Mouse (Mus musculus): ENCODE data around the gene Lrrc56. TPM values are rescaled to one million over a fixed set of nuclear protein-coding genes. Genes with fewer than 3 reads are reported as not detected.

Lrrc56 gene
- polyA plus RNA-seq (2016; fragmentation: Nextera tagmentation; extraction: Ambion mirVana), result 12.1 and 13.4 TPM in 2 replicates

GRCm38 (mm10) chr7:141193948-141194347 lies at the start of gene Lrrc56, which contains the start of gene Hras:
Gene Lrrc56 (plus strand): TSS chr7:141194157.
Gene Hras (minus strand): TSS chr7:141194005.
- 0% methylated on average over 27 of the region's 39 CpGs for WGBS
- peak; percentile 90 for ATAC-seq (ENCODE audit: insufficient number of reproducible peaks, insufficient read depth, low FRiP score, low TSS enrichment)

DNA sequence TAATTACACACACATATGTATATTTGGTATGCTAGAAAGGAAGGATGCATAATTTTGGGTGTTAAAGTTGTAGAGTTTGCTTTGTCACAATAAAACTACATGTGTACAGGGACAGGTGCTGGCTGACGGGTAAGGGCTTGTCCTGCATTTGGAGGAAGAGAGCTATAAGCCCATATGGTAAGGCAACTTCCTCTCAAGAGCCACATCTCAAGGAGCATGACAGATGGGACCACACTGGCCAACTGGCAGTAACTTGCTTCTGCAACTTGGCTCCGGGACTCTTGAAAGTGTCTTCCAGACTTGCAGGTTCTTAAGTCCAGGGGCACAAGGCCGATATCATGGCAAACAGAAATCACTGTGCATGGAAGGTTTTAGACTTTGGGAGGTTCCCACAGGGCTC lies 49.3 kb upstream of the Lrrc56 start:
- H3K27ac ChIP-seq, result no peak overlapping the region
- no peaks in the 10 kb centered on the region for H3K9me3 ChIP-seq
- no peak for ATAC-seq (ENCODE audit: insufficient number of reproducible peaks, insufficient read depth, low FRiP score, low TSS enrichment)
- H3K9ac ChIP-seq, result no peak overlapping the region
- 95% methylated on average over 3 of the region's 3 CpGs for WGBS
- no peaks in the 10 kb centered on the region for H3K27me3 ChIP-seq
- no peak overlapping the region for H3K4me2 ChIP-seq (replicated peaks)
- peaks cover 39% of the 10 kb centered on the region for H3K36me3 ChIP-seq
- no peaks in the 10 kb centered on the region for H3K4me1 ChIP-seq
- H3K4me3 ChIP-seq, result no peak overlapping the region

More at GRCm38 (mm10) chr7:141193948-141194347, at the start of gene Lrrc56, which contains the start of gene Hras:
- H3K27ac ChIP-seq, result peak within 1 kb of the TSS; percentile 86
- H3K9me3 ChIP-seq, result no peaks in the 10 kb centered on the region
- peak within 1 kb of the TSS; percentile 95 for H3K4me2 ChIP-seq (replicated peaks)
- peak within 1 kb of the TSS; percentile 89 for H3K4me3 ChIP-seq
- no peaks in the 10 kb centered on the region for H3K27me3 ChIP-seq
- H3K9ac ChIP-seq, result peak within 1 kb of the TSS; percentile 92
- H3K36me3 ChIP-seq, result peaks cover 33% of the 10 kb centered on the region
- H3K4me1 ChIP-seq, result peaks cover 21% of the 10 kb centered on the region

DNA sequence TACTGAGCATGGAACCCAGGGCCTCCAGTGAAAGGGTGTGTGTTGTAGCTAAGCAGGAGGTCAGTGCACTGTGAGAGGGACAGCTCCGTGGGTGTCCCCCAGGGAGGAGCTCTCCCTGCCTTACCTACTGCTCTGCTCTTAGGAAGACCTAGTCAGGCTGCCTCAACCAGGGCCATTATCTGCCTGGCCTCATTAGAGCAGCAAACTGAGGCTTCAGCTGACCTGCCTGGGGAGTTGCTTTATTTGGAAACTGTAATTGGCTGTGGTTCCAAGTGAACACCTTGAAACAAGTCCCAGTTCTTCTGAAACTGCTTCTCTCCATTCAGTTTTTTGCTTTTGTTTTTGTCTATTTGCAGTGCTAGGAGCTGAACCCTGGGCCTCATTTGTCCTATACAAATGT lies 48.6 kb upstream of the Lrrc56 start:
- Histone ChIP-seq H3K9me3 (no peaks in the 10 kb centered on the region), H3K9ac (no peak overlapping the region), H3K27ac (no peak overlapping the region), H3K36me3 (peaks cover 38% of the 10 kb centered on the region), H3K27me3 (no peaks in the 10 kb centered on the region), H3K4me2 (replicated peaks) (no peak overlapping the region), H3K4me1 (no peaks in the 10 kb centered on the region), H3K4me3 (no peak overlapping the region)
- WGBS, result 76% methylated on average over 1 of the region's 1 CpGs
- ATAC-seq (ENCODE audit: insufficient number of reproducible peaks, insufficient read depth, low FRiP score, low TSS enrichment), result no peak

GRCm38 (mm10) chr7:141146043-141146595 lies 47.8 kb upstream of the Lrrc56 start:
- Histone ChIP-seq H3K36me3 (peaks cover 42% of the 10 kb centered on the region), H3K9me3 (no peaks in the 10 kb centered on the region), H3K4me3 (no peak overlapping the region), H3K4me1 (no peaks in the 10 kb centered on the region), H3K9ac (no peak overlapping the region), H3K27me3 (no peaks in the 10 kb centered on the region), H3K27ac (no peak overlapping the region), H3K4me2 (replicated peaks) (no peak overlapping the region)
- no peak for ATAC-seq (ENCODE audit: insufficient number of reproducible peaks, insufficient read depth, low FRiP score, low TSS enrichment)
- 92% methylated on average over 12 of the region's 12 CpGs for WGBS

DNA sequence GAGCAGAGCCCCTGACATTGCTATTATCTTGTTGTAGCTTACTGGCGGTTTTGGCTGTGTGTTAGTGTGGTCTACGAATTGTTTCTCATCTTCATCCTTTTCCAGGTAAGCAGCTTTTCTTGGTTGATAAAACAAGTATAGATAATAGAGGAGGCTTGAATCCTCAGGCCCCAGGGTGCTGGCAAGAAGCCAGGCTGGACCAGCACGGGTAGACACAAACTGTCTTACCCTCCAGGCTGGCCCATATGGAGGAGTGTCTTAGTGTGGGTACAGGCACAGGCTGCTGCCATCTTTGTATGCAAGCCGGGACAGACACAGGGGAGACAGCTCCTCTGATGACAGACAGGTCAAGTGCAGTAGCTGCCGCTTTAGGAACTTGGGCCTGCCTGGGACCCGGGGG lies 46.9 kb upstream of the Lrrc56 start:
- Histone ChIP-seq H3K4me3 (no peak overlapping the region), H3K9me3 (no peaks in the 10 kb centered on the region), H3K9ac (no peak overlapping the region), H3K4me2 (replicated peaks) (no peak overlapping the region), H3K27ac (no peak overlapping the region), H3K4me1 (no peaks in the 10 kb centered on the region), H3K36me3 (peaks cover 52% of the 10 kb centered on the region), H3K27me3 (no peaks in the 10 kb centered on the region)
- no peak for ATAC-seq (ENCODE audit: insufficient number of reproducible peaks, insufficient read depth, low FRiP score, low TSS enrichment)
- WGBS, result 85% methylated on average over 6 of the region's 6 CpGs

- Histone ChIP-seq H3K4me2 (replicated peaks) (no peak overlapping the region), H3K36me3 (peaks cover 60% of the 10 kb centered on the region), H3K4me3 (no peak overlapping the region), H3K4me1 (no peaks in the 10 kb centered on the region), H3K9me3 (no peaks in the 10 kb centered on the region), H3K9ac (no peak overlapping the region), H3K27ac (no peak overlapping the region), H3K27me3 (no peaks in the 10 kb centered on the region)
- no peak for ATAC-seq (ENCODE audit: insufficient number of reproducible peaks, insufficient read depth, low FRiP score, low TSS enrichment)
- WGBS, result 76% methylated on average over 4 of the region's 4 CpGs
Measured at GRCm38 (mm10) chr7:141148639-141149038, 45.3 kb upstream of the Lrrc56 start.

DNA sequence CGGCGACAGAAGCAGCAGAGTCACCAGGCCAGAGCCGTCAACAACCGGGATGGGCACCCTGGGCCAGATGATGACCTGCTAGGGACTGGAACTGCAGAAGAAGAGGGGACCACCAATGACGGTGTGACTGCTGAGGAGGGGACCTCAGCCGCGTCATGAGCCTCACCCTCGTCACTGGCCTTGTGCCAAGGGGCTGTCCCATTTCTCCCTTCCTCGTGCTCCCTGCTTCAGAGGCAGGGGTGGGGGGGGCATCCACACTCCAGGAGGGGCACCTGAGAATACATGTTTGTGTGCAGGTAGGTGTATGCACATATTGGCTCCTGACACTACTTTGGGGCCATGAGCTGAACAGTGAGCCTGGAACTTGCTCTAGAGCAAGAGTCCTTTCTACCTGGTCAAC lies 38.6 kb upstream of the Lrrc56 start:
- ATAC-seq (ENCODE audit: insufficient number of reproducible peaks, insufficient read depth, low FRiP score, low TSS enrichment), result no peak
- Histone ChIP-seq H3K9me3 (no peaks in the 10 kb centered on the region), H3K4me2 (replicated peaks) (no peak overlapping the region), H3K36me3 (peaks cover 74% of the 10 kb centered on the region), H3K9ac (no peak overlapping the region), H3K4me1 (no peaks in the 10 kb centered on the region), H3K27ac (no peak overlapping the region), H3K4me3 (no peak overlapping the region), H3K27me3 (no peaks in the 10 kb centered on the region)
- 86% methylated on average over 9 of the region's 9 CpGs for WGBS

GRCm38 (mm10) chr7:141164397-141164796 lies 29.6 kb upstream of the Lrrc56 start:
- H3K4me3 ChIP-seq, result no peak overlapping the region
- no peaks in the 10 kb centered on the region for H3K9me3 ChIP-seq
- no peak overlapping the region for H3K9ac ChIP-seq
- peaks cover 16% of the 10 kb centered on the region for H3K4me1 ChIP-seq
- WGBS, result 96% methylated on average over 7 of the region's 7 CpGs
- no peak for ATAC-seq (ENCODE audit: insufficient number of reproducible peaks, insufficient read depth, low FRiP score, low TSS enrichment)
- no peak overlapping the region for H3K27ac ChIP-seq
- H3K27me3 ChIP-seq, result no peaks in the 10 kb centered on the region
- peaks cover 65% of the 10 kb centered on the region for H3K36me3 ChIP-seq
- no peak overlapping the region for H3K4me2 ChIP-seq (replicated peaks)

DNA sequence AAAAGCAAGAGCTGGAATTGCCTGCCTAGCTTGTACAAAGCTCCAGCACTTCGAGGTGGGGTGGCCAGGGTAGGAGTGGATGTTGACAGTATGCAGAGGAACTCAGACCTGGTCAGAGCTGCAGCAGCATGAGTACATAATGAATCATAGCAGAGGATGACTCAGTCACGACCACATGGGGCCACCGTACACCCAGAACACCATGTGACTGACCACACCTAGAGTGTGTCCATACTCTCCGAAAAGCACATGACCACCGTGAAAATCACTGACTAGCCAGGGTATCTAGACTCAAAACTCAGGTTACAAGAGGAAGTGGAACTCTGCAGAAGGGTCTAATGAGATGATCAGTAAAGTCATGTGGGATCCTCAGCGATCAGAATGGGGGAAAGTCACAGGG lies 29.1 kb upstream of the Lrrc56 start:
- 86% methylated on average over 6 of the region's 6 CpGs for WGBS
- H3K27ac ChIP-seq, result no peak overlapping the region
- no peaks in the 10 kb centered on the region for H3K9me3 ChIP-seq
- H3K4me1 ChIP-seq, result peaks cover 16% of the 10 kb centered on the region
- no peak overlapping the region for H3K4me2 ChIP-seq (replicated peaks)
- H3K36me3 ChIP-seq, result peaks cover 61% of the 10 kb centered on the region
- H3K4me3 ChIP-seq, result no peak overlapping the region
- no peak for ATAC-seq (ENCODE audit: insufficient number of reproducible peaks, insufficient read depth, low FRiP score, low TSS enrichment)
- no peaks in the 10 kb centered on the region for H3K27me3 ChIP-seq
- no peak overlapping the region for H3K9ac ChIP-seq

GRCm38 (mm10) chr7:141167901-141168517 lies 25.9 kb upstream of the Lrrc56 start:
- 15% methylated on average over 7 of the region's 7 CpGs for WGBS
- Histone ChIP-seq H3K4me3 (peak overlapping the region; percentile 48), H3K36me3 (peaks cover 31% of the 10 kb centered on the region), H3K27me3 (no peaks in the 10 kb centered on the region), H3K27ac (peak overlapping the region; percentile 64; the same call in 1 of the 2 replicates), H3K4me1 (peaks cover 18% of the 10 kb centered on the region), H3K9ac (peak overlapping the region; percentile 73), H3K9me3 (no peaks in the 10 kb centered on the region), H3K4me2 (replicated peaks) (peak overlapping the region; percentile 74)
- ATAC-seq (ENCODE audit: insufficient number of reproducible peaks, insufficient read depth, low FRiP score, low TSS enrichment), result no peak

DNA sequence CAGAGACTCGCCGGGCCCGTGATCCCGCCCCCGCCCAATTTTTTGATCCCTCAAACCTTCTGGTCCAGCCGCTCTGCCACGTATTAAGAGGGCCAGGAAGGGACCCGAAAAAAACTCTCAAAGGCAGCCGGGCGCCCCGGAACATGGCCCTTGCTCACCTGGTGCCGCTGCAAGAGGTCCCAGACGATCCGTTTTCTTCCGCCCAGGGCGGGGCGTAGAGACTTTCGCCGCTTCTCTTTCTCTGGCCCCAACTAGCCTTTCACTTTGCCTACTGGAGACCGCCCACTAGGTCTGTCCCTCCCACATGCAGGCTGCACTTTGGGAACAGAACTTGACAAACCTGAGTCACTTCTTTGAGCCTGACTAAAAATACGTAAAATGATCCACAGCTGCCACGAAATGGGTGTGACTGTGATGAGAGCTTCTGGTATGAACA lies 25.4 kb upstream of the Lrrc56 start:
- H3K27me3 ChIP-seq, result no peaks in the 10 kb centered on the region
- H3K4me2 ChIP-seq (replicated peaks), result peak overlapping the region; percentile 74
- 1% methylated on average over 22 of the region's 22 CpGs for WGBS
- peaks cover 23% of the 10 kb centered on the region for H3K4me1 ChIP-seq
- H3K9me3 ChIP-seq, result no peaks in the 10 kb centered on the region
- ATAC-seq (ENCODE audit: insufficient number of reproducible peaks, insufficient read depth, low FRiP score, low TSS enrichment), result no peak
- peak overlapping the region; percentile 48 for H3K4me3 ChIP-seq
- peak overlapping the region; percentile 73 for H3K9ac ChIP-seq
- peak overlapping the region; percentile 64; the same call in 1 of the 2 replicates for H3K27ac ChIP-seq
- H3K36me3 ChIP-seq, result peaks cover 25% of the 10 kb centered on the region

DNA sequence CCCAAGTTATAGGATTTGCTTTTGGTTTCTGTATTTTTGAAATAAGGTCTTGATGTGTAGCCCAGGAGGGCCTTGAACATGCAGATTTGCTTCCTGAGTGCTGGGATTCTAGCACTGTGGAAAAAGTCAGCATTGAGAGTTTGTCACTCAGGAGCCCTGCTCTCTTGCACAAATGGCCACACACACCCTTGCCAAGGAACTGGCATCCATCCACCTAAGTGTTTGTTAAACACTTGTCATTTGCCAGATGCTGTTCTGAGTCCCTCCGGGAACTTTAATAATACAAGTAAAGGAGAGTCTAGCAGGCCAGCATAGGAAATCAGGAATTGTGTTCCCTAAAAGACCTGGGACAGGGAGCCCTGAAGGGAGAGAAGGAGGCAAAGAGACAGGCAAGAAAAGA lies 24.7 kb upstream of the Lrrc56 start:
- Histone ChIP-seq H3K27me3 (no peaks in the 10 kb centered on the region), H3K4me2 (replicated peaks) (no peak overlapping the region), H3K4me1 (peaks cover 23% of the 10 kb centered on the region), H3K9ac (no peak overlapping the region), H3K9me3 (no peaks in the 10 kb centered on the region), H3K4me3 (no peak overlapping the region), H3K36me3 (peaks cover 18% of the 10 kb centered on the region), H3K27ac (0 out of 2 replicates have a peak overlapping the region, but pooled peaks have one; percentile 5)
- no peak for ATAC-seq (ENCODE audit: insufficient number of reproducible peaks, insufficient read depth, low FRiP score, low TSS enrichment)
- 74% methylated on average over 1 of the region's 1 CpGs for WGBS

Measured in embryonic facial prominence, embryonic 12.5 days (tissue).